Mouse (Mus musculus): ENCODE data around the gene Flii.

Flii gene

GRCm38 (mm10) chr11:60715833-60716232 lies 11.2 kb downstream of the Flii start:
- DNase-seq (ENCODE audit: inconsistent ontology term) = no peak

- DNase-seq (ENCODE audit: inconsistent ontology term) = no peak
Measured at GRCm38 (mm10) chr11:60712639-60713255, 14.3 kb downstream of the Flii start.

- no peak for DNase-seq (ENCODE audit: inconsistent ontology term)
Measured at GRCm38 (mm10) chr11:60712040-60712439, 15.0 kb downstream of the Flii start.

- DNase-seq (ENCODE audit: inconsistent ontology term) = no peak
Measured at GRCm38 (mm10) chr11:60711218-60711617, 15.8 kb downstream of the Flii start.

GRCm38 (mm10) chr11:60709481-60710465 lies 17.3 kb downstream of the Flii start:
- no peak for DNase-seq (ENCODE audit: inconsistent ontology term)

GRCm38 (mm10) chr11:60708631-60709030 lies 18.4 kb downstream of the Flii start:
- no peak for DNase-seq (ENCODE audit: inconsistent ontology term)

- DNase-seq (ENCODE audit: inconsistent ontology term) = peak; percentile 95
Measured at GRCm38 (mm10) chr11:60707672-60708071, 19.4 kb downstream of the Flii start.

GRCm38 (mm10) chr11:60706696-60707480 lies 20.2 kb downstream of the Flii start:
- DNase-seq (ENCODE audit: inconsistent ontology term) = no peak

GRCm38 (mm10) chr11:60706076-60706475 lies 21.0 kb downstream of the Flii start:
- DNase-seq (ENCODE audit: inconsistent ontology term) = no peak

GRCm38 (mm10) chr11:60705255-60705654 lies 21.8 kb downstream of the Flii start:
- no peak for DNase-seq (ENCODE audit: inconsistent ontology term)

GRCm38 (mm10) chr11:60704023-60704880 lies 22.8 kb downstream of the Flii start:
- DNase-seq (ENCODE audit: inconsistent ontology term) = no peak

GRCm38 (mm10) chr11:60703131-60703530 lies 23.9 kb downstream of the Flii start:
- peak; percentile 27 for DNase-seq (ENCODE audit: inconsistent ontology term)

GRCm38 (mm10) chr11:60701611-60702010 lies 25.5 kb downstream of the Flii start:
- DNase-seq (ENCODE audit: inconsistent ontology term) = no peak

- no peak for DNase-seq (ENCODE audit: inconsistent ontology term)
Measured at GRCm38 (mm10) chr11:60700320-60701185, 26.5 kb downstream of the Flii start.

- DNase-seq (ENCODE audit: inconsistent ontology term) = peak; percentile 97
Measured at GRCm38 (mm10) chr11:60699524-60700075, 27.5 kb downstream of the Flii start, which contains the start of gene Llgl1. Llgl1 (plus strand) TSS chr11:60699723.

- peak; percentile 84 for DNase-seq (ENCODE audit: inconsistent ontology term)
Measured at GRCm38 (mm10) chr11:60698806-60699523, 28.1 kb downstream of the Flii start.

- DNase-seq (ENCODE audit: inconsistent ontology term) = peak; percentile 53
Measured at GRCm38 (mm10) chr11:60697561-60697960, 29.5 kb downstream of the Flii start.

GRCm38 (mm10) chr11:60696165-60696564 lies 30.9 kb downstream of the Flii start:
- no peak for DNase-seq (ENCODE audit: inconsistent ontology term)

Measured in Muller cell, postnatal 12 days (primary cell).